Mouse (Mus musculus) limb, embryonic 11.5 days (tissue): ENCODE data around the gene Lrrc34. TPM values are rescaled to one million over a fixed set of nuclear protein-coding genes. Genes with fewer than 3 reads are reported as not detected.

ENCODE experiments used
- ATAC-seq: fragments of 200-750 bp; cut with Nextera tagmentation; 2 replicates; pipeline ENCODE4 v1.8.0; 2017; ENCODE audit warnings: low read depth; ENCODE audit not compliant: insufficient number of reproducible peaks, low FRiP score, low TSS enrichment
- DNase-seq: peaks from one replicate; pipeline ENCODE4 v3.0.0-alpha.2; 2015; ENCODE audit warnings: low spot score
- H3K27ac ChIP-seq: fragments of 300-500 bp; sonication (generic); replicated peaks from 2 replicates; pipeline ENCODE4 v1.5.1; 2014; ENCODE audit warnings: low read depth, mild to moderate bottlenecking, low read length
- H3K27me3 ChIP-seq: fragments of 300-500 bp; sonication (generic); 2 replicates; pipeline ENCODE4 v1.6.1; 2014; ENCODE audit warnings: mild to moderate bottlenecking, low read length, mixed read lengths; ENCODE audit not compliant: control insufficient read depth, insufficient read depth
- H3K36me3 ChIP-seq: fragments of 300-500 bp; sonication (generic); 2 replicates; pipeline ENCODE4 v1.6.1; 2014; ENCODE audit warnings: mild to moderate bottlenecking, low read length, moderate library complexity, mixed read lengths; ENCODE audit not compliant: control insufficient read depth, insufficient read depth
- H3K4me1 ChIP-seq: fragments of 300-500 bp; sonication (generic); 2 replicates; pipeline ENCODE4 v1.6.1; 2014; ENCODE audit warnings: low read length, mixed read lengths; ENCODE audit not compliant: control insufficient read depth, insufficient read depth
- H3K4me2 ChIP-seq: fragments of 300-500 bp; sonication (generic); 2 replicates; pipeline ENCODE4 v1.6.1; 2014; ENCODE audit warnings: low read depth, mild to moderate bottlenecking, moderate library complexity; ENCODE audit not compliant: severe bottlenecking
- H3K4me3 ChIP-seq: fragments of 300-500 bp; sonication (generic); 2 replicates; pipeline ENCODE4 v1.5.1; 2014; ENCODE audit warnings: low read depth, low read length
- H3K9ac ChIP-seq: fragments of 300-500 bp; sonication (generic); 2 replicates; pipeline ENCODE4 v1.6.1; 2014; ENCODE audit warnings: mild to moderate bottlenecking, low read length
- H3K9me3 ChIP-seq: fragments of 300-500 bp; sonication (generic); 2 replicates; pipeline ENCODE4 v1.6.1; 2016; ENCODE audit warnings: low read length; ENCODE audit not compliant: control insufficient read depth
- WGBS: fragments of 180-500 bp; shearing (Covaris S2); extraction: QIAGEN DNeasy Blood & Tissue Kit; methylation state at CpG from one replicate; pipeline ENCODE4 v1.1.7; 2014; 5-methylcytosine and 5-hydroxymethylcytosine counted together
- polyA plus RNA-seq: library from polyadenylated mRNA; unstranded; fragments of >200 nt; fragmentation: Nextera tagmentation; extraction: Ambion mirVana; gene quantifications from 2 replicates; pipeline ENCODE4 v1.2.1, GENCODE M21; 2014

The Lrrc34 gene
- polyA plus RNA-seq, 1 experiment from 2014 or later: 2.1 TPM

DNA sequence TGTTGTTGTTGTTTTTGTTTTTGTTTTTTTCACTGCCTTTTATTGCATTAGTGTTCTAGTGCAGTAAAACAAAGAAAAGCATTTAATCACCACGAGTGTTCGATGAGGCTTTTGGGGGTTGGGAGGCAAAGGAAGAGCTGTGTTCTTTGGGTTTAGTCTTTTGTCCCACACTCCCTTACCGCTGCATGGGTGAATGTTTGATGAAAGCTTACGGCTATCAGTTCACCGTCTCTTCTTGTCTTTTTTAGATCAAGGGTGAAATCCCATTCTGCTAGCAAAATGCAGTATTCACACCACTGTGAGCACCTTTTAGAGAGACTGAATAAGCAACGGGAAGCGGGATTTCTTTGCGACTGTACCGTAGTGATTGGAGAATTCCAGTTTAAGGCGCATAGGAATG lies 44.4 kb downstream of the Lrrc34 start:
- H3K9me3 ChIP-seq: no peaks in the 10 kb centered on the region
- no peak overlapping the region for H3K9ac ChIP-seq
- no peak overlapping the region for H3K27ac ChIP-seq
- H3K27me3 ChIP-seq: 0 out of 2 replicates have a peak, but pooled peaks cover 2% of the 10 kb centered on the region
- H3K36me3 ChIP-seq: peaks cover 6% of the 10 kb centered on the region
- H3K4me3 ChIP-seq: peak overlapping the region; percentile 93
- DNase-seq: no peak
- peaks cover 7% of the 10 kb centered on the region; the same call in 1 of the 2 replicates for H3K4me1 ChIP-seq
- H3K4me2 ChIP-seq: peak overlapping the region; percentile 40
- no peak for ATAC-seq
- WGBS: 44% methylated on average over 10 of the region's 10 CpGs

DNA sequence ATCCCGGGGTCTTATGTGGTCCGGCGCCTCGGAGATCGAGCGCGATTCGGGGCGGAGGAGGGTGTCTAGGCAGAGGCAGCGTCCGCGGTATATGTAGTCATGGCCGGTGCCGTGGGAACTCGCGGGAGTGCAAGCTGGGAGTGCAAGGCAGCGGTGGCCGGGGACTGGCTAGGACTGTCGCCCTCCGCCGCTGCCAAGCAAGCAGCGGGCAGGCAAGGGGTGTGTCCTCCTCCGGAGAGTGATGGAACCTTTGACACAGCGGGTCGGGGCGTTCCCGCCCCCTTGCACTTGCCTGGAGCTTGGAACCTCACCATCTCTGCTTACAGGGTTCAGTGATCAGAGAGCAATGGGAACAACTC lies 45.0 kb downstream of the Lrrc34 start:
- peak; percentile 68; the same call in 1 of the 2 replicates for ATAC-seq
- Histone ChIP-seq H3K36me3 (peaks cover 6% of the 10 kb centered on the region), H3K9ac (peak overlapping the region; percentile 82), H3K27me3 (0 out of 2 replicates have a peak, but pooled peaks cover 2% of the 10 kb centered on the region), H3K4me3 (peak overlapping the region; percentile 93), H3K9me3 (no peaks in the 10 kb centered on the region), H3K27ac (peak overlapping the region; percentile 86), H3K4me2 (peak overlapping the region; percentile 40), H3K4me1 (peaks cover 7% of the 10 kb centered on the region; the same call in 1 of the 2 replicates)
- DNase-seq: no peak
- WGBS: 0% methylated on average over 27 of the region's 27 CpGs

DNA sequence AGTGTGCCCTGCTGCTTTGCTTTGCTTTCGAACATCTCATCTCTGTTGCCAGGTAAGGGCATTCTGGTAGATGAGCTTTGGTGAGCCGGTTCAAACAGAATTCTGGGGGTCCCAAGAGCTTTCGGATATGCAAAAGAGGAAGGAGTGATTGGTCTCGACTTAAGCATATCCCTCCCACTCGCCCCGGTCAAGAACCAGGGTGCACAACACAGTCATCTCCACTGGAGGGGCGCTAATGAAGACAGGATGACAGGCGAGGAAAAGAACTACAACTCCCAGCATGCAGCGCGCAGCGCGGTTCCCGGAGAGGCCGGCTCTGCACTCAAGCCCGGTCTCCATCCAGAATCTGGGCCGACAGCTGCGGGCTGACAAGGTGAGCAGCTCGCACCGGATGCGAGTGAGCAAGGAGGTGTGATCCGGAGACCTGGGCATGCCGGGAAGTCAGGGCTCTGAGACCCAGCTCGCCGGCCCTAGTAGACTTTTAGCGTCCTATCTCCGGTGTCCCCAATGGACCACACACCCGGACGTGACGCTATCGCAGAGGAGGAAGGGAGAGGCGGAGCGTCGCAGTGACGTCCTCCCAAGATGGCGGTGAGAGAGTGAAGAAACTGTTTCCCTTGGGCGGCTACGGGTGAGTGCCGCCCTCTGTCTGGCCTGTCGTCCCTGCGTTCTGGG lies 45.5 kb downstream of the Lrrc34 start, which contains the start of gene Mynn:
Gene Mynn (plus strand): TSS at position 1 of the 675 bp plus-strand sequence.
- peak within 1 kb of the TSS; percentile 82 for H3K9ac ChIP-seq

GRCm38 (mm10) chr3:30601610-30602064 lies 46.0 kb downstream of the Lrrc34 start:
- Histone ChIP-seq H3K9me3 (no peaks in the 10 kb centered on the region), H3K4me2 (peak overlapping the region; percentile 75), H3K36me3 (peaks cover 6% of the 10 kb centered on the region), H3K4me3 (peak overlapping the region; percentile 93), H3K27me3 (0 out of 2 replicates have a peak, but pooled peaks cover 2% of the 10 kb centered on the region), H3K4me1 (peaks cover 7% of the 10 kb centered on the region; the same call in 1 of the 2 replicates), H3K9ac (no peak overlapping the region), H3K27ac (peak overlapping the region; percentile 86; the same call in 1 of the 2 replicates)
- no peak for ATAC-seq
- WGBS: under 1% methylated on average over 13 of the region's 13 CpGs
- DNase-seq: no peak

More for the DNA sequence above, 45.5 kb downstream of the Lrrc34 start, which contains the start of gene Mynn:
- ATAC-seq: peak; percentile 95
- Histone ChIP-seq H3K27me3 (0 out of 2 replicates have a peak, but pooled peaks cover 2% of the 10 kb centered on the region), H3K4me3 (peak within 1 kb of the TSS; percentile 93), H3K4me1 (peaks cover 7% of the 10 kb centered on the region; the same call in 1 of the 2 replicates), H3K27ac (peak within 1 kb of the TSS; percentile 86), H3K9me3 (no peaks in the 10 kb centered on the region), H3K36me3 (peaks cover 6% of the 10 kb centered on the region), H3K4me2 (peak within 1 kb of the TSS; percentile 75)
- peak; percentile 97 for DNase-seq
- WGBS: under 1% methylated on average over 40 of the region's 40 CpGs

DNA sequence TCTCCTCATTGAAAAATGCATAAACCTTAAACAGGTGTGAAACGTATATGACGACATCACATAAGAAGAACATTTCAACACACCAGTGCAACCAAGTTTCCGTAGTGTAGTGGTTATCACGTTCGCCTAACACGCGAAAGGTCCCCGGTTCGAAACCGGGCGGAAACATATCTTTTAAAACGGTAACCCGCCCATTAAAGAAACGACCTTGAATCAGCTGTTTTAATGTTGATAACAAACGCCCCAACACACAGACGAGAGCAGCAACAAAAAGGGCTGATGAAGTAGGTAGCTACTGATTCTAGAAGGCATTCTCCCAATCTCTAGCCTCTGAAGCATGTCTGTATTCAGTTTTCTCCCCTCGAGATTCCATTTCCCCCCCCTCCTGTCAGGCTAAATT lies 46.5 kb downstream of the Lrrc34 start:
- Histone ChIP-seq H3K4me1 (peaks cover 7% of the 10 kb centered on the region; the same call in 1 of the 2 replicates), H3K4me2 (peak overlapping the region; percentile 75), H3K9me3 (no peaks in the 10 kb centered on the region), H3K36me3 (peaks cover 3% of the 10 kb centered on the region), H3K27me3 (0 out of 2 replicates have a peak, but pooled peaks cover 2% of the 10 kb centered on the region), H3K4me3 (peak overlapping the region; percentile 48), H3K27ac (no peak overlapping the region), H3K9ac (no peak overlapping the region)
- peak; percentile 90 for DNase-seq
- ATAC-seq: no peak
- WGBS: under 1% methylated on average over 17 of the region's 17 CpGs

GRCm38 (mm10) chr3:30600717-30601116 lies 47.0 kb downstream of the Lrrc34 start:
- no peaks in the 10 kb centered on the region for H3K9me3 ChIP-seq
- WGBS: under 1% methylated on average over 14 of the region's 14 CpGs
- ATAC-seq: no peak
- peaks cover 2% of the 10 kb centered on the region; the same call in 1 of the 2 replicates for H3K36me3 ChIP-seq
- H3K9ac ChIP-seq: 0 out of 2 replicates have a peak overlapping the region, but pooled peaks have one; percentile 7
- peaks cover 10% of the 10 kb centered on the region; the same call in 1 of the 2 replicates for H3K4me1 ChIP-seq
- peak overlapping the region; percentile 48 for H3K4me3 ChIP-seq
- 0 out of 2 replicates have a peak, but pooled peaks cover 2% of the 10 kb centered on the region for H3K27me3 ChIP-seq
- 0 out of 2 replicates have a peak overlapping the region, but pooled peaks have one; percentile 14 for H3K27ac ChIP-seq
- peak overlapping the region; percentile 75 for H3K4me2 ChIP-seq
- DNase-seq: peak; percentile 61

DNA sequence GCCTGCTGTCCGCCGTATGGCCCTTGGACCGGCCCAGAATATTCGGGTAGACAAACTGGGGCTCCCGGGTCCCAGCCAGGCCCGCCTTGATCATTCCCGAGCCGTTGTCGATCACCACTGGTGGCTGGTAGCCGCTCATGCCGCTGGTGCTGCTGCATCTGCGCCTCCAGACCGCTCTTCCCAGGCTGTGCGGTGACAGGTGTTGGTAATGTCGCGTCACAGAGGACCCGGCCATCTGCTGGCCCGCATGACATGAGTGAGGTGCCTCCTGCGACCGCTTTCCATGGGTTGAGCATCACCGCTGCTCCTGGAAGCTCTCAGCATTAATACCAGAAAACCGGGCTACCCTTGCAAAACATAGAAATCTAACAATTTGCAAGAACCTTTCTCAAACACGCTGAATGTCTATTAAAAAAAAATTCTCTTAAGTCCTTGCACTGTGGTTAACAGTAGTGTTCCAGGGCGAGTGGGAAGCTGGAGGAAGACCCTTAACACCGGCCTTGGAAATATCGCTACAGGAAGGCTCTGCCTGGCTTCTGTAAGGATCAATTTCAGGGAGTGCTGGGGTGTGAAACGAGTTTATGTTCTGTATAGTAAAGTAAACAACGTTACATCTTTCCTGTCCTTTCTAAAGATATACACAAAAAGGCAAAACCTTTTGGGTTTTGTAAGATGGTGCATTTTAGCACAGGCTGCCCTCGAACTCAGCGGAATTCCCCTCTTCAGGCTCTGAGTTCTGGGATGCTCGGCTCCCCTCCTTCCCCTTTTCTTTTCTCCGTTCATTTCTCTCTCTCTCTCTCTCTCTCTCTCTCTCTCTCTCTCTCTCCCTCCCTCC lies 47.7 kb downstream of the Lrrc34 start, which contains the start of gene Actrt3:
Gene Actrt3 (minus strand): TSS at position 229 of the 835 bp plus-strand sequence.
- ATAC-seq (no peak), DNase-seq (peak; percentile 58)
- Histone ChIP-seq H3K9me3 (no peaks in the 10 kb centered on the region), H3K27ac (0 out of 2 replicates have a peak within 1 kb of the TSS, but pooled peaks have one; percentile 14), H3K27me3 (0 out of 2 replicates have a peak, but pooled peaks cover 2% of the 10 kb centered on the region), H3K4me2 (peak within 1 kb of the TSS; percentile 75), H3K9ac (peak within 1 kb of the TSS; percentile 49), H3K4me1 (peaks cover 10% of the 10 kb centered on the region; the same call in 1 of the 2 replicates), H3K36me3 (peaks cover 2% of the 10 kb centered on the region; the same call in 1 of the 2 replicates), H3K4me3 (peak within 1 kb of the TSS; percentile 48)
- 2% methylated on average over 32 of the region's 32 CpGs for WGBS
